Mouse (Mus musculus): ENCODE measurements around the gene Tbc1d2b.

The Tbc1d2b gene

DNA sequence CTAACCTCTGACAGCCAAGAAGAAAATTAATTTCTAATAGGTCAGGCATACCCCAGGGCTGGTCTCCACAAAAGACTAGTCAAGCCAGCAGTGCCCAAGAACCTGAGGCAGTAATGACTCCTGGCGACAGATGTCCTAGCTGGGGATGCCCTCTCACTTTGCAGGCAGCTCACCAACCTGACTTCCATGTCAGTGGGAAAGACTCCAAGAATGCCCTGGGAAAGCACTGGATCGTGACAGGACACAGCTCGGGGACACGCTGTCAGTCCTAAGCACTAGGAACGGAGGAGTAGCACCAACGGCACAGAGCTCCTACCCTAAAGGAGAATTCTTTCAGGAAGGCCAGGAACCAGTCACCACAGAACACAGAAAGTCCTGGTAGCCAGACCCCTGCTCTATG, 28.3 kb downstream of the Tbc1d2b start:
- no peak for DNase-seq (ENCODE audit: low spot score)

DNA sequence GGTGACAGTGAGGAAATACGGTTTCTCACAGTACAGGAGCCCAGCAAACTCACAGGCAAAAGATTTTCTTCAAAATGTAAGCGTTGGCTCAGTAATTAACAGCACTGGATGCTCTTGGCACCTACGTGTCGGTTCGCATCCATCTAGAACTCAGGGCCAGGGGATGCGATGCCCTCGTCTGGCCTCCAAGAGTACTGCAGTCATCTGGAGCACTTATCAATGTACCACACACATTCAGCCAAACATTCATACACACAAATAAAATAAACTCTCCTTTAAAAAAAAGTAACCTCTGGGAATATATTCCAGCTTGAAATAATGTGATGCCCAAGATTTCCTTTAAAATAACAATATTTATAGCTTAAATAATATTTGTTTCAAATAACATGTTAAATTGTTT, 29.0 kb downstream of the Tbc1d2b start:
- no peak for DNase-seq (ENCODE audit: low spot score)

DNA sequence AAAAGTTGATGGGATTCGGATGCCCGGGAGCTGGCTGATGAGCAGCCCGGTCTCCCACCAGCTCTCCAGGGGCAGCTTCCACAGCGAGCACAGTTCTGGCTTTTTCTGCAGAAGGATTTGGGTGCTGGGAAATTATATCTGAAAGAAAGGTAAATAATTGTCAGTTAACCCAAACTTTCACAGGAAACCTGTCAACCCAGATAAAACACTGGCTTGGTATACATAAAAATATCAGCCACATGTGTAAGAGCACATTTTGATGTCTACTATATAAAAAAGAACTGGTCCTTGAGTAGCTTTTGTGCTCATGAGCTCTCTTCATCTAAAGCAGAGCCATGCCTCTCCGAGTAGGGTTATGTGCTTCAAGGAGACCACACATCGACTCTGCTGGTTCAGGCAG, 29.6 kb downstream of the Tbc1d2b start:
- no peak for DNase-seq (ENCODE audit: low spot score)

DNA sequence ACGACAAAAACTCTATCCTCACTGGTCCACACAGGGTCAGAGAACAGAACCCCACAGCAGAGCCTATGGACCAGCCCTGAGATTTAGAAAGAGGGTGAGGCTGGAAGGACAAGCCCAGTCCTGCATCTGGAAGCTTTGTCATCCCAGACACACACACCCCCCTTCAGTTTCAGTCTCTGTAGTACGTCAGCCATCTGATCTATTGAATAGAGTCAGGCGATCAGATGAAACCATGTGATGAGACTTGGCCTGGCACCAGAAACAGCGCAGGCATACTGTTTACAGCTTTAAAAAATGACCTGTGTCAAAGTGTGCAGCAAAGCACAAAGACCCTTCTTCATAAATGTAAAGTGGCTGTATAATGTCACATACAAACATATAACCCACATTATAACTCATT, 30.0 kb downstream of the Tbc1d2b start:
- DNase-seq (ENCODE audit: low spot score): no peak

DNA sequence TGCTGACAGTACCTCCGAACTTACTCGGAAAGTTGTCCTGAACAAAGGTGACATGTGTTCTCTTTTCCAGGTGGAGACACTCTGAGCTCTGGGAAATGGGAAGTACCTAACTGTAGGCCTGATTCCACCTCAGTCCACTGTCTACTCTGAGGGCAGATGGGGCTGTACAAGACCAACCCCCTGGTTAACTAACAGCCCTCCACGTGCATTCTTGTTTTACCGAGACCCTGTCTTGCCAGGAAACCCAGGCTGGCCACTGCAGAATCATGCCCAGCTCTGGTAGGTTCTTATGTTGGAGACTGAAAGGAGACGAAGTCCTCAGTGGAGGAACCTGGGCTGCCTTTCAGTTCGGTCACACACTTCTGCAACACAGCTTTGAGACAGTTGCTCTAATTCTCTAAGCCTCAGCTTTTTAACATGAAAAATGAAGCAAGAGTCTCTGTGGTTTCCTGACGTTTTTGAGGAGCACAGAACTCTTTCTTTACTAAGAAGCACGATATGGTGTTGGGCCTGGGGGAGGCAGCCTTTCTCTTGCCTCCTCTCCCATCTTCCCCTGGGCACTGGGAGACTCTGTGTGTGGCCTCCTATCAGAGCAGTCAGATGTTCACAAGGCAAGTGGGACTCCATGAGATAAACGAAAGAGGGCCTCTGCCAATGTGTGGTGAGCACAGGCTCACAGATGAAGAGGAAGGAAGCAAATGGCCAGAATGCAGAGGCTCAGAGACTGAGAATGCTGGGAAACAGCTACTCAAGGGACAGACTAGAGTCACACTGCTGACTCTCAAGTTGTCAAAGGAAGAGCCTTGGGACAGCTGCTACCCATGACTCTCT, 33.2 kb downstream of the Tbc1d2b start:
- no peak for DNase-seq (ENCODE audit: low spot score)

DNA sequence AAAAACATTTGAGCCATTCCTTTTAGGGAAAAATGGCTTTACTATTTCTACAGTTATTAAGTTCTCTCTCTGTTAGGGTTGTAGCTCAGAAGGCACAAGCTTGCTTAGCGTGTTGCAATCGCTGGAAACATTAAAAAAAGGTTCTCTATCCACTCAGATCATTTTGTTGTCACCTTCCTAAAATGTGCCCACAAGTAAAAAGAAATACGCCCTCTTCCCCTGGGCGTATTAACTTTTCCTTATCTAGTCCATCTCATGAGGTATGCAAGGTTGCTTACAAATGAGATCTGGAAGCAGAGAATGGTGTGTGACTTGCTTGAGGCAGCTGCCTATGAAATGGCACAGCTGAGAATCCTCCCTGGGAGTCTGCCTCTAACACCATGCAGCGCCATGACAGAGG, 33.8 kb downstream of the Tbc1d2b start:
- DNase-seq (ENCODE audit: low spot score): no peak

DNA sequence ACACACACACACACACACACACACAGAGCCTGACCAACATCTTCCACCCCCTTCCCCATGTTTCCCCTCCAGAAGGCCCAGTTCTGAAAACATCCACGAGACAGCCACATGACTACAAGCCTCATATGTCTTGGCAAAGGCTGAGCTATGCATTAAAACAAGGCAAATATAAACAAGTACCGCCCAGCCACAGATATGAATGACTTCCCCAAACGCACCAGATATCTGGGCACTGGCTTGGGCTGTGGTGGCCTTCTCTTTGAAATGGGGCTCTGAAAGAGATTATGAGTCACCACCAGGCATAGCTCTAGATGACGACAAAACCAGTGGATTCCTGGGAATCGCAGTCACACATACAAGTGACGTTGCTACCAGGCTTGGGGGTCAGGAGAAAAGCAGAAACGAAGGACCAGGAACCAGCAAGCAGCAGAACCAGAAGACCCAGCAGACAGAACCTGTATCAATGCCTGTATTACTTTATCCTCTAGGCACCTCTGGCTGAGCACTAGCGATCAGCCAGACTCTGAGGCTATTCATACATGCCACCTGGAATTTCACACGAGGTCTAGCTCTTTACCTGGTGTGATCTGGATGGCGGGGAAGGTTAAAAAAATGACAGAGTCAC, 35.2 kb downstream of the Tbc1d2b start:
- DNase-seq (ENCODE audit: low spot score): no peak

DNA sequence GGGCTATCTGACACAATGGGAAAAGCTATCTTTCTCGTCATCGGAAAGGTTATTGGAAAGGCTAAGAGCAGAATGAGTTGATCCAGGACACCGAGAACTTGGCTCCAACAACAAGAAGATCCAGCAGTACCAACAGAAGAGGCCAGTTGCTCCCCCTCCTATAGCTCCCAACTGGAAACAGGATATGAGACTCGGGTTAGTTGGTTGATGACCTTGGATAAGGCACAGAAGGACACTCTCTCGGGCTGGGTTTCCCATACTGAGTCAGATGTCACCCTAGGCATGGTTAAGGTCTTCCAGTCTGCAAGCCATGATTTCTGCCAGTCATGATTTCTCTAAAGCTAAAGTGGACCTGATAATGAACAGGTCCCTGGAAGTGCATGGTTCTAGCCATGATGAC, 35.8 kb downstream of the Tbc1d2b start:
- DNase-seq (ENCODE audit: low spot score): no peak

DNA sequence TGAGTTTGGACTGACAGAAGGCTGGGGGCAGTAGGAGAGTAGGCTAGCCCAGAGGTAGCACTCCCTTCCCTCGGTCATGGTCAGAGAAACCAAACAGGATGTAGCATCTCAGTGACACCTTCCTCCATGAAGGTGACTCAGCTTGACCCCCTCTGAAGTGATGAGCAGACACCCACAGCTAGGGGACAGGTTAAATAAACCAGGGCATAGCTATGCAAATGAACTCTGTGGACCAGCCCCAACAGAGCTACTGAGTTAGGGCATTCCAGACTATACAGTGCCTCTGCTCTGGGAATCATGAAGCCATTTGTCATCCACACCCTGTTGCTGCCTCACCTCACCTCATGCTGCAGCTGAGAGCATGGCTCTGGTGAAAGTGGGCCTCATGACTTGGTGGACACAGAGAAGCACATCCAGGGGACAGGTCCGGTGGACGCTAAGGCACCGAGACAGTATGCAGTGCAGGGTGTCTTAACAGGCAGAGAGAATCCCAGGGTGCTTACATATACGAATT, 36.6 kb downstream of the Tbc1d2b start:
- DNase-seq (ENCODE audit: low spot score): no peak

DNA sequence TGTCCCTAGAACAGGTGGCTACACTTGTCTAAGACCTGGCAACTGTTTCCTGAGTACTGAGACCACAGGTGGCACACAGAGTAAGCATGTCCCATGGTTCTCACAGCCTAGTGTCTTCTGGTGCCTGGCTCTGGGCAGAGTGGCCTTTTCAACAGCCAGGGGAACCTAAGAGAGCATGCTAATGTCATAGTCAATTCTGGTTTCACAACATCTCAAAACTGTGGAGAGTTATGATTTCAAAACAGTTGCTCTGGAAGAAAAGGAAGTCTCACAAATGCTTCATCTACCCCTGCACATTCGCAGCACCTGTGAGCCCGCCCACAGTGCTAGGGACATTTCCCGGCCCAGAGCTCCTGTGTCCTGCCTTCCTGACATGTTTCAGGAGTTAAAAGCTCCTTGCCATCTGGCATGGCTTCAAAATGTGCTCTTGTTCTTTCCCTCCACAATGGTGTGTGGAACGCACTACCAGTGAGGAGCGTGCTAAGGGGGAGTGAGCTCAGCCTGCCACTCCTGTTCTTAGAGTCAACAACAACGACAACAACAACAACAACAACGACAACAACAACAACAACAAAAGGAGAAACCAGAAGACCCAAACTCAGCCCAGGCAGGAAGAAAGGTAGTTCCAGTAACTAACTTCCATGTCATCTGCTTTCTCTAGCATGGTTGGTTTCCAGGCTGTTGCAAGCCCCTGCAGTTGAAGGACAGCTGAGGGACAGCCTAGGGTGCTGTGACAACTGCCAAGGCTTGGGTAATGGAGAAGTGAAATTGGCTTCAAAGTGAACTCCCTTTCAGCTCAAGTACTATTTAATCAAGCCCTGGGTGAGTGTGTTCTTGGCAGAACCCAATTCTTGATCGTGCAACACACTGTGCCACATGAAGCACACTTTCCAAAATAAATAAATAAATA, 37.6 kb downstream of the Tbc1d2b start:
- no peak for DNase-seq (ENCODE audit: low spot score)

DNA sequence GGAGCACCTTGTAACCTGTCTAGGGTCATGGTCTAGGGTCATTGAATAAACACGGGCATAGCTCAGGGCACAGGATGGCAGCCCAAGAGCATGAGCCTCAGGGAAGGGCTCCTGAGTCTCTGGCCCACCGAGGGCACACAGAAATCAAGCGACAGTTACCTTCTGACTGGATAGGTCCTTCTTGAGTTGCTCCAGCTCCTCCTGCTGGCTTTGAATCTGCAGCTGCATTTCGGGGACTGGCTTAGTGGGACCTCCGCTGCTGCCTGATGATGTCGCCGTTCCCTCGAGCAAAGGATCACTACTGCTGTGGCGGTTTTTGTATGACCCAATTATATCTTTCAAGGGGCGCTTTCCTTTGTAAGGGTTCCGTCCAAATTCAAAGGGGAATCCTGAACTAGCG, 43.4 kb downstream of the Tbc1d2b start:
- DNase-seq (ENCODE audit: low spot score): no peak

DNA sequence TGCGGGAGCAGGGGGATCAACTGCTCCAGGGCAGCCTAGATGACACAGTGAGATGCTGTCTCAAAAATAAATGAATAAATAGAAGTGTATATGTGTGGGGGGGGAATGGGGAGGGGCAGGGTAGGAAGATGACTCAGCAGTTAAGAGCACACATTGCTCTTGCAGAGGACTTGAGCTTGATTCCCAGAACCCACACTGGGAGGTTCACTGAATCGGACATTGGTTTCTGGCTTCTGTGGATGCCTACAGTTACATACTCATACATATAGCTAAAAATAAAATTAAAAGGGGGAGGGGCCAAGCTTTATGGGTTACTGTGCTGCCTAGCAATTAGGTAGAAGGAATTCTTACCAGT, 43.9 kb downstream of the Tbc1d2b start:
- no peak for DNase-seq (ENCODE audit: low spot score)

DNA sequence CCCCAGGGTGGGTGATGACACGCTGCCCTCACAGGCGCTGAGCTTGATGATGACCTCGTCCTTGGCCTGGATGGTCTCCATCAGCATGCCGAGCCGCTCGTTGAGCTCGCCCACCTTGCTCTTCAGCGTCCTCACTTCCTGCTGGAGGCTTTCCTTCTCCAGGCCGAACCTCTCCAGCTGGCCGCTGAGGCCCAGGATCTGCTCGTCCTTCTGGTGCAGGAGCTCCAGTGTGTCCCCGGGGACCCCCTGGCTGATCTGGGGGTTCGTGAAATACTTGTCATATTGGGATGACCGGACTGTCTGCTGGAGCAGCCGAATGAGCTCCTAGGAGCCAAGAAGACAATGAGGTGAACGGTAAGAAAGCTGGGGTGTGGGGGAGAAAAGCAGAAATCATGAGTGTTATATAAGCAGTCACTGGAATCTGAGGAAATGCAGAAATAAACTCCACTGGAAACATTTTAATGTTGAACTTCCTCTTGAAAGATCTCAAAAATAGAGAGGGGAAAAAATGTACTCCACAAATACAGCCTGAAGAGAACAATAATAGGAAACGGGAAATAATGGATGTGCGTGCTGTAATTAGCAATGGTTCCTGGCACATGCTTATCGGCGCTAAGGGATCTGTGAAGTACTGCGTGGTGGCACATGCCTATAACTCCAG, 44.4 kb downstream of the Tbc1d2b start:
- no peak for DNase-seq (ENCODE audit: low spot score)

DNA sequence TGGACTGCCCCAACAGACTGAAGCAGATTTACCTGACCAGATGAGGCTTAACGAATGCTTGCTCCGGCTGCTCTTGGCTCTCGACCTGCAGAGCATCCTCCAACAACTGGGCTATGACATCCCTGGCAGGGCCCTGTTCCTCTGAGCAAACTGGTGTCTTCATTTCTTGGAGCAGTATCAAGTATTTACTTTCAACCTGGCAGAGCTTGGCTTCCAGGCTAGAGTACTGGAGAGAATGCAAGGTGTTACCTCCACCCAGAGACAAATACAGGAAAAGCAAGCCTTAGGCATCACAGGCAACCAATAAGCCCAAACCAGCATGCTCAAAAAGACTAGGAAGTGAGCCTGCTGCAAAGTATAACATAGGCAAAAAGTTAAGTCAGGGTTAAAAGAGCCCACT, 48.3 kb downstream of the Tbc1d2b start:
- no peak for DNase-seq (ENCODE audit: low spot score)

DNA sequence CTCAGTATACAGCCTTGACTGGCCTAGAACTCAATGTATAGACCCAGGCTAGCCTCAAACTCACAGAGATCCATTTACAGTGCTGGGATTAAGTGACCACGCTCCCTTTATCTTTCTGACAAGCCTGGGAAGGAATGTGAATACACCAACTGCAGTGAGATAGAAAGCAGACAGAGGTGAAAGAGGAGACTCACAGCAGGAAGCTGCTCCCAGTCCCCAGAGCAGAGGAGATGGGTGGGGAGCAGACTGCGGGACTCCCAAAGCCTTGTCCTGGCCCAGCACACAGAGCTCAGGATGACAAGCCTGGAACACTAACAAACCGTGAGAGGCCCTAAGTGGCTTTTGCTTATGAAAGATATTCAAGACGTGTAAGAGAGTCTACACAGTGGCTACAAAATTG, 53.1 kb downstream of the Tbc1d2b start:
- no peak for DNase-seq (ENCODE audit: low spot score)

DNA sequence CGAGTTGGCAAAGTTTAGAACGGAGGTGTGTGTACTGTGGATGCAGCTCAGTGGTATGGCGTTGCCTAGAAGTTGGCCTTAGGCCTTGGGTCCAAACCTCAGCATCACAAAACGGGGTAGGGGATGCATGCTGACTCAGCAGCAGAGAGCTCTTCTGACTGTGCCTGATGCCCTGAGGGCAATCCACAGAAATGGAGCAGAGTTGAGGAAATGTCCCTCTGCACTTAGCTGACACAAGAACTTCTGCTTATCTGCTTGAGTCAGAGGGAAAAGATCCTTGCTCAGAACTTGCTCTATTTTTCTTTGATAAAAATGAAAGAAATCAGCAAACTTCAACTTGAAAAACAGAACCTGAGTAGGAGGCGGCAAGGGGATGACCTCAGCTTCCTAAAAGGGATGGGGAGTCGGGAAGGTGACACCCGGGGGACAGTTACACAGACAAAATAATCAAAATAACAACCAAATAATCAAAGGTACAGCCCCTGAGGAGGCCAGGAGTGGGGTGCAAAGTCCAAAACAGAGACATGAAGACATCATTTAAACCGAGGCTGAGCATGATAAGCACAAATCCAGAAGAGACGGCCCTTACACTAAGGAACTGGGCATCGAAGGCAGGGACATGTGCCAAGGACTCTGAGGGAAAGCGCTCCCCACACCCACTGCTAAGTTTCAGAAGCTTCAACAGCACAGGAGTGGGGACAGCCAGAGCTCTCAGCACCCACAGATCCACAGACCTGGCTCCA, 54.2 kb downstream of the Tbc1d2b start:
- no peak for DNase-seq (ENCODE audit: low spot score)

DNA sequence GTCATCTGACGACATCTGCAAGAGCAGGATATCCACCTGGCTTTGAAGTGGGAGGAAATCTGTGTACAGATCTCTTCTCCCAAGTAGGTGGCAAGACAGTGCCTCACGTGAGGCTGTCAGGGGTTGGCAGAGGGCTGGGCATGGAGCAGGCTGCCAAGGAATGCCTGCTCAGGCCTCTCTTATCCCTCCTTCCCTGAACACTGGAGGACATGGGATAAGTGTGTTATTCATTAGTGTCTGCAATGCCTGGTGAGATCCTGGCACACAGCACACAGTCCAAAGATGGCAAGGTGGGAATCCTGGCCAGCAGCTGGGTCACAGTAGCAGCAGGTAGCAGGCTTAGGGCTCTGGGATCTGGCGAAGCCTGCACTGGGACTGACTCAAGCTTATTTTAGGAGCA, 57.5 kb downstream of the Tbc1d2b start:
- no peak for DNase-seq (ENCODE audit: low spot score)

DNA sequence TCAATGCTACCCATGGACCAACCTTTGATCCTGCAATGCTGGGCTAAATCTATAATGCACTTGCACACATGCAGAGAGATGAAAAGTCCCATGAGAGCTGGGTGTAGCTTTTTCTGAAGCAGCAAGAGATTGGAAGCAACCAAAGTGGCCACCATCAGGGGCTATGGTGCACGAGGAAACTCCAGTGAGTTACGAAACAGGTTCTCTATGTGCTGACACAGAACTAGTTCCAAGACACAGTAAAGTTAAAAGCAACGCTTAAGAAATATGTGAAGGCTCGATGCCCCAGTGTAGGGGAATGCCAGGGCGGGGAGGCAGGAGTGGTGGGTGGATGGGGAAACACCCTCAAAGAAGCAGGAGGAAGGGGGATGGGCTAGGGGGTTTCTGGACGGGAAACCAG, 61.9 kb downstream of the Tbc1d2b start:
- DNase-seq (ENCODE audit: low spot score): no peak

DNA sequence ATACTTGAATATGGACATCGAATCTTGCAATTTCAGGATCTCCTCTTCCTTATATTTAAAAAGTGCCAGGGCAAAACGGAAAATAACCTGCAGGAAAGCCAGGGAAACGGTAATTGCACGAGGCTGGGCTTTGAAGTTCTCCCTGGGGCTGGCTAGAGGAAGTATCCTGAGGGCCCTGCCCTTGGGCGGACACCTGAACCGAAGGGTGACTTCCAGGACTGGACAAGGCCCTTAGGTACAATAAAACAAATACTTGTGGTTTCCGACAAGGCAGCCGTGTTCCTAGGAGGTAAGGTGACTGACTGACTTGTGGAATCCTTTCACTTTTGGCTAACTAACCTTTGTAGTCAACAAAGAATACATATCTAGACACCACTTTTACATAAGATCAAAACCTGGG, 62.8 kb downstream of the Tbc1d2b start:
- no peak for DNase-seq (ENCODE audit: low spot score)

DNA sequence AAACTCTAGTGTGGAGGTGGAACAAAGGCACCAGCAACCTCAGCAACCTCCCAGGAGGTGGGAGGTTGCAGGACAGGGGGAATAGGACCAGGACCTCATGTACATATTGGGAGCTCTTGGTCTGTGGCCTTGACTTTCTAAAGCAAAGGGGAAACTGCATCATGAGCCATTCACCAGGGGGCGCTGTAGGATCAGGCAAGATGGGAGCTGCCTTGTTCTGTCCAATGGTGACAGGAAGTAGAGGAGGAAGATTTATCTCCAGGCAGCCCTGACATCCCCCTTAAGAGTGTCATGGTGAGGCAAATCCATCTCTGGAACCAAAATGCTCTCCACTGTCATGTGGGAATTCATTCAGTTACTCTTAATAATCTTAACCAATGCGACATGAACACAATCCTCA, 64.1 kb downstream of the Tbc1d2b start:
- DNase-seq (ENCODE audit: low spot score): no peak

DNA sequence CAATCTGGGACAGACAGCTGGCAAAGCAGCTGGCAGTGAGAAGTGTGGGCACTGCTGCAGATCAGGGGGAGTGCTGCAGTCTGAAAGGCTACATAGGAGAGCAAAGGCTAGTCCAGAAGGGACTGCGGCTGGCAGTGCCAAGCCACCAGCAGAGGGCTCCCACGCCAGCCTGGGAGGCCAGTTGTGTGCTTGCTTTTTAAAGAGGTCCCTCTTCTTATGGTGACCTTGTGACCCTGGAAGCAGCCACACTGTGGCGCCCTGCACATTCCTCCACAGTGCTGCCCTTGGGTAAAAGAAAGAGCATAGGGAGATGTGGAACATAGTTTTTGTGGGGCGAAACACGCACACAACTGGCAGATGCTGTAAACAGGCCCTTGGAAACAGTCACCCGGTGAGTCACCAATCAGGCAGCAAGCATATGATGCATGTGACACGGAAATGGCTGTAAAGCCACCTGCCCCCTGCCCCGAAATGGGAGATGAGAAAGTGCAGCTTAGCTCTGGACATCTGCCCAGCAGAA, 66.1 kb downstream of the Tbc1d2b start:
- DNase-seq (ENCODE audit: low spot score): no peak

Measured in testis, postnatal 14 days (tissue).